15 mouse cellular contexts compared by ENCODE assay signal in the genomic region with DNA sequence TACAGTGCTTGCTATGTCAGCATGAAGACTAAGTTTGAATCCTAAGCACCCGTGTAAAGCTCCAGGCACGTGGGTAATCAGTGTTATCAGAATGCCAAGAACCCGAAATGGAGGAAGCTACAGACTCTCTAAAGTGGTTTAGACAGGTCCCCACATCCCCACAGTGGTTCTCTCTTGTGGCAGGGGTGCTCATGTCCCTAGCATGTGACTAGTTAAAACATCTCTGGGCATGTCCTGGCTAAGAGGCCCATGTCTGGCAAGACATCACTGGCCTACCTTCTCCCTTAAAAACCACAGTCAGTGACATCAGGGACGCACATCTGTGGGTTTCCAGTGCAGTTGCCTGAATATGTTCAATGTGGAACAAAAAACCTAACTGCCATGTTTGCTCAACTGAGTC.
A peak's percentile ranks its signal among the peaks of the same experiment; 100 is the strongest.
DNase-seq lines count a peak whose midpoint lies in the region; ATAC-seq and TF ChIP-seq lines count a peak whose summit lies in the region.
"Had no signal": no experiment of that assay in that cellular context is flagged by ENCODE, and none has a peak within 500 bp of the region (broad histone marks: within the 10 kb centered on the region; RNA-seq: fewer than 3 reads in every experiment).

No protein-coding gene starts in this region.

- in situ Hi-C loops in Patski (cut with MboI; ENCODE audit: low pct_unique_long_range_greater_than_20kb): loop anchor here (5.0 to 10.0 kb wide), 3 partner anchors 88 to 175 kb away; partner anchors contain the start of gene Cux1

- CTCF ChIA-PET in Patski (lab: Charles Lee): interaction anchor here (0.9 to 3.1 kb wide), 8 partner anchors 10 to 126 kb away, joined by 3 to 14 read pairs (median 3); no protein-coding TSS in a partner anchor

- no peak overlapping the region; the same call in 1 of the 2 replicates for H3K9ac ChIP-seq in heart, embryonic 14.5 days (ENCODE audit: low read length)

- H3K9me3 ChIP-seq in heart, embryonic 14.5 days (ENCODE audit: control insufficient read depth, low read length): no peaks in the 10 kb centered on the region

- H3K4me2 ChIP-seq in heart, embryonic 14.5 days (ENCODE audit: low read length): no peak overlapping the region

- H3K36me3 ChIP-seq in heart, embryonic 14.5 days (ENCODE audit: control insufficient read depth, insufficient read depth, low read length): peaks cover 20% of the 10 kb centered on the region

- peaks cover 27 to 60% of the 10 kb centered on the region in 2 experiments for H3K4me1 ChIP-seq in heart, embryonic 14.5 days (ENCODE audit: control insufficient read depth in 2 of 2, insufficient read depth in 2 of 2, low read length in 2 of 2)

- ATAC-seq in heart, embryonic 14.5 days (ENCODE audit: insufficient number of reproducible peaks, insufficient read depth, low FRiP score, low read depth): no peak
- peak; percentile 13 for ATAC-seq in Patski
- peak; percentile 49 for ATAC-seq in megakaryocyte-erythroid progenitor cell, adult 5-6 weeks (replicated peaks; ENCODE audit: low FRiP score, low TSS enrichment, poor library complexity, severe bottlenecking)
- no peak for ATAC-seq in monocyte, adult 5-6 weeks (replicated peaks; ENCODE audit: insufficient number of reproducible peaks, low FRiP score, low TSS enrichment, poor library complexity, severe bottlenecking)
- ATAC-seq: hindbrain, postnatal 0 days had no signal

- DNase-seq in heart, postnatal 36 days: no peak
- DNase-seq in left cerebral cortex, adult 2 months (ENCODE audit: extremely low spot score in 1 of 2, low spot score in 2 of 2): no peak
- no peak for DNase-seq in left cerebral cortex, adult 8-10 months (ENCODE audit: low spot score in 2 of 2)
- DNase-seq in Patski (ENCODE audit: low read depth, low spot score): no peak
- DNase-seq in right cerebral cortex, adult 2 months (ENCODE audit: low spot score in 2 of 2): no peak
- DNase-seq: cerebellum, adult 11-12 months; gastrocnemius, postnatal 36 days; liver; lung, adult 2 months; right cerebral cortex, postnatal 14 days; thymus, postnatal 4 days had no signal

- peak overlapping the region; percentile 73 to 79 for H3K27ac ChIP-seq in heart, embryonic 14.5 days (replicated peaks in 1 of 2; ENCODE audit: control insufficient read depth in 1 of 2, insufficient read depth in 1 of 2, low read depth in 2 of 2, low read length in 2 of 2)
- peak overlapping the region; percentile 9; the same call in 1 of the 2 replicates for H3K27ac ChIP-seq in left cerebral cortex, adult 2 months
- H3K27ac ChIP-seq: hindbrain, postnatal 0 days had no signal

- no peak for TF ChIP-seq CTCF in left cerebral cortex, adult 2 months (IDR thresholded peaks at IDR 0.05)
- TF ChIP-seq CTCF in Patski (IDR thresholded peaks at IDR 0.05): no peak

- H3K4me3 ChIP-seq in heart, embryonic 14.5 days (ENCODE audit: control insufficient read depth in 1 of 2, insufficient read depth in 1 of 2, low read depth in 1 of 2, low read length in 2 of 2): no peak overlapping the region
- no peak overlapping the region for H3K4me3 ChIP-seq in left cerebral cortex, adult 2 months

- intact Hi-C loops in heart, postnatal 36 days (cut with DNase I): no loop called here
- intact Hi-C loops in left cerebral cortex, adult 2 months (cut with DNase I): loop anchor here (10.0 kb wide), 1 partner anchor 145 kb away; no protein-coding TSS in a partner anchor

- 55% methylated on average over 4 of the region's 4 CpGs for WGBS in heart, embryonic 14.5 days

- POLR2A ChIA-PET in Patski (lab: Charles Lee): interaction anchor here (0.5 to 1.6 kb wide), 6 partner anchors 14 to 191 kb away, joined by 3 to 13 read pairs (median 6); partner anchors contain the start of gene Cux1

- H3K27me3 ChIP-seq in heart, embryonic 14.5 days (ENCODE audit: control insufficient read depth, insufficient read depth, low read length): no peaks in the 10 kb centered on the region
- no peaks in the 10 kb centered on the region for H3K27me3 ChIP-seq in Patski

Comparison
In these comparisons a context has a peak if more than half of its experiments do, and no peak if none do; other contexts are left out.
1. ATAC-seq: peak in Patski (single experiment) and megakaryocyte-erythroid progenitor cell, adult 5-6 weeks (single experiment); none in heart, embryonic 14.5 days (single experiment) and monocyte, adult 5-6 weeks (single experiment).